Mouse (Mus musculus) lung, postnatal 0 days (tissue): ENCODE data around the gene Mosmo.

Experiments used
- CTCF ChIP-seq: IDR thresholded peaks from 2 replicates; pipeline ENCODE4 v1.5.1; 2016; ENCODE audit warnings: antibody characterized with exemption, mild to moderate bottlenecking
- EP300 ChIP-seq: IDR thresholded peaks from 2 replicates; pipeline ENCODE4 v1.6.1; 2016; ENCODE audit warnings: antibody characterized with exemption, mild to moderate bottlenecking, control low read depth

GRCm38 (mm10) chr7:120682002-120682401 is 4.6 kb downstream of the Mosmo start:
- TF ChIP-seq CTCF (no peak), EP300 (no peak)
